Mouse (Mus musculus): Measurements from ENCODE around the gene Frmd4a. TPM values are rescaled to one million over a fixed set of nuclear protein-coding genes. Genes with fewer than 3 reads are reported as not detected.

Gene Frmd4a
- polyA plus RNA-seq, 1 experiment from 2014 or later: 72.7 TPM

- Histone ChIP-seq H3K4me2 (replicated peaks) (no peak overlapping the region), H3K27ac (replicated peaks) (no peak overlapping the region), H3K27me3 (no peaks in the 10 kb centered on the region), H3K4me1 (peaks cover 47% of the 10 kb centered on the region), H3K36me3 (no peaks in the 10 kb centered on the region; the same call in 1 of the 2 replicates), H3K9me3 (no peaks in the 10 kb centered on the region), H3K4me3 (no peak overlapping the region), H3K9ac (replicated peaks) (no peak overlapping the region)
- no peak for ATAC-seq (replicated peaks)
- 79% methylated on average over 4 of the region's 4 CpGs for WGBS
Measured at GRCm38 (mm10) chr2:4439909-4440308, 422.4 kb downstream of the Frmd4a start.

- H3K36me3 ChIP-seq: no peaks in the 10 kb centered on the region
- H3K4me2 ChIP-seq (replicated peaks): no peak overlapping the region
- H3K27ac ChIP-seq (replicated peaks): no peak overlapping the region
- no peak for ATAC-seq (replicated peaks)
- no peaks in the 10 kb centered on the region for H3K9me3 ChIP-seq
- 86% methylated on average over 4 of the region's 4 CpGs for WGBS
- peaks cover 28% of the 10 kb centered on the region for H3K4me1 ChIP-seq
- no peak overlapping the region for H3K9ac ChIP-seq (replicated peaks)
- no peak overlapping the region for H3K4me3 ChIP-seq
- H3K27me3 ChIP-seq: no peaks in the 10 kb centered on the region
Measured at GRCm38 (mm10) chr2:4441840-4442239, 424.3 kb downstream of the Frmd4a start.

GRCm38 (mm10) chr2:4444740-4445139, 427.2 kb downstream of the Frmd4a start:
- no peak overlapping the region for H3K9ac ChIP-seq (replicated peaks)
- ATAC-seq (replicated peaks): no peak
- no peak overlapping the region for H3K27ac ChIP-seq (replicated peaks)
- H3K27me3 ChIP-seq: no peaks in the 10 kb centered on the region
- WGBS: 94% methylated on average over 3 of the region's 3 CpGs
- H3K4me2 ChIP-seq (replicated peaks): no peak overlapping the region
- H3K9me3 ChIP-seq: no peaks in the 10 kb centered on the region
- peaks cover 11% of the 10 kb centered on the region for H3K4me1 ChIP-seq
- H3K4me3 ChIP-seq: no peak overlapping the region
- H3K36me3 ChIP-seq: no peaks in the 10 kb centered on the region

GRCm38 (mm10) chr2:4445629-4446400, 428.3 kb downstream of the Frmd4a start:
- 76% methylated on average over 10 of the region's 10 CpGs for WGBS
- Histone ChIP-seq H3K9me3 (no peaks in the 10 kb centered on the region), H3K27ac (replicated peaks) (no peak overlapping the region), H3K4me2 (replicated peaks) (no peak overlapping the region), H3K9ac (replicated peaks) (no peak overlapping the region), H3K36me3 (no peaks in the 10 kb centered on the region), H3K4me3 (no peak overlapping the region), H3K4me1 (peaks cover 3% of the 10 kb centered on the region), H3K27me3 (no peaks in the 10 kb centered on the region)
- ATAC-seq (replicated peaks): no peak

- 75% methylated on average over 12 of the region's 12 CpGs for WGBS
- H3K4me3 ChIP-seq: no peak overlapping the region
- peaks cover 15% of the 10 kb centered on the region for H3K4me1 ChIP-seq
- H3K27me3 ChIP-seq: no peaks in the 10 kb centered on the region
- H3K9me3 ChIP-seq: no peaks in the 10 kb centered on the region
- H3K36me3 ChIP-seq: no peaks in the 10 kb centered on the region
- no peak overlapping the region for H3K9ac ChIP-seq (replicated peaks)
- ATAC-seq (replicated peaks): no peak
- H3K27ac ChIP-seq (replicated peaks): no peak overlapping the region
- H3K4me2 ChIP-seq (replicated peaks): no peak overlapping the region
Measured at GRCm38 (mm10) chr2:4449860-4450480, 432.5 kb downstream of the Frmd4a start.

GRCm38 (mm10) chr2:4452590-4453400, 435.3 kb downstream of the Frmd4a start:
- H3K27ac ChIP-seq (replicated peaks): no peak overlapping the region
- H3K9ac ChIP-seq (replicated peaks): no peak overlapping the region
- H3K36me3 ChIP-seq: no peaks in the 10 kb centered on the region
- H3K9me3 ChIP-seq: no peaks in the 10 kb centered on the region
- no peak for ATAC-seq (replicated peaks)
- WGBS: 42% methylated on average over 12 of the region's 12 CpGs
- no peak overlapping the region for H3K4me2 ChIP-seq (replicated peaks)
- H3K27me3 ChIP-seq: no peaks in the 10 kb centered on the region
- H3K4me1 ChIP-seq: peaks cover 25% of the 10 kb centered on the region
- no peak overlapping the region for H3K4me3 ChIP-seq

GRCm38 (mm10) chr2:4455097-4456025, 437.8 kb downstream of the Frmd4a start:
- ATAC-seq (replicated peaks): peak; percentile 60; the same call in 1 of the 2 replicates
- Histone ChIP-seq H3K4me2 (replicated peaks) (no peak overlapping the region), H3K9ac (replicated peaks) (no peak overlapping the region), H3K36me3 (no peaks in the 10 kb centered on the region), H3K4me3 (no peak overlapping the region), H3K4me1 (peaks cover 43% of the 10 kb centered on the region), H3K9me3 (no peaks in the 10 kb centered on the region), H3K27me3 (no peaks in the 10 kb centered on the region), H3K27ac (replicated peaks) (peak overlapping the region; percentile 63)
- WGBS: 64% methylated on average over 11 of the region's 11 CpGs

GRCm38 (mm10) chr2:4460897-4461296, 443.4 kb downstream of the Frmd4a start:
- Histone ChIP-seq H3K4me1 (peaks cover 46% of the 10 kb centered on the region), H3K4me3 (no peak overlapping the region), H3K9me3 (no peaks in the 10 kb centered on the region), H3K9ac (replicated peaks) (no peak overlapping the region), H3K36me3 (no peaks in the 10 kb centered on the region), H3K27me3 (no peaks in the 10 kb centered on the region), H3K27ac (replicated peaks) (no peak overlapping the region), H3K4me2 (replicated peaks) (no peak overlapping the region)
- 56% methylated on average over 5 of the region's 5 CpGs for WGBS
- ATAC-seq (replicated peaks): no peak

- Histone ChIP-seq H3K9ac (replicated peaks) (no peak overlapping the region), H3K4me1 (peaks cover 52% of the 10 kb centered on the region), H3K27ac (replicated peaks) (no peak overlapping the region), H3K4me3 (no peak overlapping the region), H3K9me3 (no peaks in the 10 kb centered on the region), H3K4me2 (replicated peaks) (no peak overlapping the region), H3K36me3 (no peaks in the 10 kb centered on the region), H3K27me3 (no peaks in the 10 kb centered on the region)
- 18% methylated on average over 2 of the region's 2 CpGs for WGBS
- ATAC-seq (replicated peaks): 0 out of 2 replicates have a peak, but pooled peaks have one; percentile 26
Measured at GRCm38 (mm10) chr2:4461514-4461913, 444.0 kb downstream of the Frmd4a start.

GRCm38 (mm10) chr2:4462480-4462879, 445.0 kb downstream of the Frmd4a start:
- Histone ChIP-seq H3K4me1 (peaks cover 52% of the 10 kb centered on the region), H3K36me3 (no peaks in the 10 kb centered on the region), H3K4me3 (no peak overlapping the region), H3K4me2 (replicated peaks) (no peak overlapping the region), H3K9me3 (no peaks in the 10 kb centered on the region), H3K27me3 (no peaks in the 10 kb centered on the region), H3K9ac (replicated peaks) (no peak overlapping the region), H3K27ac (replicated peaks) (no peak overlapping the region)
- ATAC-seq (replicated peaks): 0 out of 2 replicates have a peak, but pooled peaks have one; percentile 27
- WGBS: 13% methylated on average over 11 of the region's 11 CpGs

- ATAC-seq (replicated peaks): no peak
- Histone ChIP-seq H3K9me3 (no peaks in the 10 kb centered on the region), H3K4me1 (peaks cover 26% of the 10 kb centered on the region), H3K9ac (replicated peaks) (no peak overlapping the region), H3K27me3 (no peaks in the 10 kb centered on the region), H3K36me3 (peaks cover 4% of the 10 kb centered on the region; the same call in 1 of the 2 replicates), H3K4me3 (no peak overlapping the region), H3K27ac (replicated peaks) (0 out of 2 replicates have a peak overlapping the region, but pooled peaks have one; percentile 24), H3K4me2 (replicated peaks) (no peak overlapping the region)
- 40% methylated on average over 3 of the region's 3 CpGs for WGBS
Measured at GRCm38 (mm10) chr2:4466084-4466483, 448.6 kb downstream of the Frmd4a start.
